Mouse (Mus musculus) testis, adult 2 months (tissue): ENCODE results near the gene Drap1. TPM values are rescaled to one million over a fixed set of nuclear protein-coding genes. Genes with fewer than 3 reads are reported as not detected.
A peak's percentile ranks its signal among the peaks of the same experiment; 100 is the strongest.
"Not testable (repeated sequence)": the region's sequence is repeated elsewhere in the genome, so short reads cannot be mapped to it uniquely, and the experiment has no call there.

Source experiments
- H3K27ac ChIP-seq: fragments of 200-500 bp; 2 replicates; pipeline ENCODE4 v1.5.1; 2012; ENCODE audit warnings: low read depth, low read length; ENCODE audit not compliant: control insufficient read depth, insufficient read depth
- H3K27me3 ChIP-seq: fragments of 200-500 bp; 2 replicates; pipeline ENCODE4 v1.6.1; 2012; ENCODE audit warnings: mild to moderate bottlenecking, low read length, moderate library complexity; ENCODE audit not compliant: control insufficient read depth, insufficient read depth
- H3K36me3 ChIP-seq: fragments of 200-500 bp; 2 replicates; pipeline ENCODE4 v1.6.1; 2012; ENCODE audit warnings: mild to moderate bottlenecking, low read length; ENCODE audit not compliant: control insufficient read depth, insufficient read depth
- H3K4me1 ChIP-seq: fragments of 200-500 bp; 2 replicates; pipeline ENCODE4 v1.6.1; 2012; ENCODE audit warnings: low read length; ENCODE audit not compliant: control insufficient read depth, insufficient read depth
- H3K4me3 ChIP-seq: fragments of 200-500 bp; 2 replicates; pipeline ENCODE4 v1.5.1; 2012; ENCODE audit warnings: low read depth, mild to moderate bottlenecking, low read length, moderate library complexity, mixed read lengths; ENCODE audit not compliant: control insufficient read depth
- CTCF ChIP-seq: fragments of 200-500 bp; IDR thresholded peaks from 2 replicates; pipeline ENCODE4 v1.5.1; 2012; ENCODE audit warnings: low read depth, mild to moderate bottlenecking, inconsistent platforms, low read length, moderate library complexity; ENCODE audit not compliant: control insufficient read depth, insufficient read depth, insufficient replicate concordance
- POLR2A ChIP-seq: fragments of 200-500 bp; IDR thresholded peaks from 2 replicates; pipeline ENCODE4 v1.6.1; 2012; ENCODE audit warnings: low read depth, mild to moderate bottlenecking, inconsistent platforms, low read length, moderate library complexity; ENCODE audit not compliant: control insufficient read depth
- polyA plus RNA-seq: library from polyadenylated mRNA; depleted of rRNA; stranded (reverse); fragments of >200 nt; gene quantifications from 2 replicates; pipeline ENCODE4 v1.2.3, GENCODE M21; 2012

Drap1 gene
- polyA plus RNA-seq, 1 experiment: 290 TPM

DNA sequence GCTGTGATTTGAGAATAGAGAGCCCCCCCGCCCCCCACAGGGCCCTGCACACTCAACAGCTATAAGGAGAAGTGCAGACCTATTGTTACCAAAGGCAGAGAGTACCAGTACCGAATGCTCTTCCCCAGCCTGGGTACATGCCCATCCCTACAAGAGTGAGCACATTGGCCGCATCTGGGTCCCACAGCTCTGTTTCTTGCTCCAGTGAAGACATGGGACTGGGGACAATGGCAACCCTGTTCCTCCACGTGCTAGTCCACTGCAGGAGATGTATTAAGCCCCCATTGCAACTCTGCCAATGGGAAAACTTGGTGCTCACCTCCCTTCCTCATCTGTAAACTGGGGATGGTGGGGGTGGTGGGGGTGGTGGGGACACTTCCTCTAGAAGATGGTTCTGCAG is 10.9 kb downstream of the Drap1 start:
- Histone ChIP-seq H3K27ac (no peak overlapping the region), H3K4me1 (peaks cover 9% of the 10 kb centered on the region), H3K36me3 (no peaks in the 10 kb centered on the region), H3K4me3 (no peak overlapping the region), H3K27me3 (no peaks in the 10 kb centered on the region)
- TF ChIP-seq POLR2A (no peak), CTCF (no peak)

- Histone ChIP-seq H3K4me1 (peaks cover 9% of the 10 kb centered on the region), H3K36me3 (no peaks in the 10 kb centered on the region), H3K27me3 (no peaks in the 10 kb centered on the region), H3K4me3 (no peak overlapping the region), H3K27ac (no peak overlapping the region)
- TF ChIP-seq CTCF (no peak), POLR2A (no peak)
Measured at GRCm38 (mm10) chr19:5411961-5412360, 12.8 kb downstream of the Drap1 start.

- TF ChIP-seq POLR2A: no peak
- no peak for TF ChIP-seq CTCF
- Histone ChIP-seq H3K4me3 (no peak overlapping the region), H3K27me3 (no peaks in the 10 kb centered on the region), H3K36me3 (no peaks in the 10 kb centered on the region), H3K4me1 (peaks cover 11% of the 10 kb centered on the region), H3K27ac (no peak overlapping the region)
Measured at GRCm38 (mm10) chr19:5410641-5411040, 14.1 kb downstream of the Drap1 start.

GRCm38 (mm10) chr19:5409068-5409467 is 15.7 kb downstream of the Drap1 start:
- Histone ChIP-seq H3K36me3 (no peaks in the 10 kb centered on the region), H3K4me1 (peaks cover 7% of the 10 kb centered on the region), H3K27me3 (no peaks in the 10 kb centered on the region), H3K4me3 (no peak overlapping the region), H3K27ac (peak overlapping the region; percentile 23; the same call in 1 of the 2 replicates)
- TF ChIP-seq POLR2A (no peak), CTCF (no peak)

GRCm38 (mm10) chr19:5408057-5409001 is 16.4 kb downstream of the Drap1 start:
- Histone ChIP-seq H3K27me3 (no peaks in the 10 kb centered on the region), H3K36me3 (no peaks in the 10 kb centered on the region), H3K4me1 (peaks cover 7% of the 10 kb centered on the region), H3K4me3 (no peak overlapping the region), H3K27ac (peak overlapping the region; percentile 23; the same call in 1 of the 2 replicates)
- no peak for TF ChIP-seq CTCF
- TF ChIP-seq POLR2A: no peak

DNA sequence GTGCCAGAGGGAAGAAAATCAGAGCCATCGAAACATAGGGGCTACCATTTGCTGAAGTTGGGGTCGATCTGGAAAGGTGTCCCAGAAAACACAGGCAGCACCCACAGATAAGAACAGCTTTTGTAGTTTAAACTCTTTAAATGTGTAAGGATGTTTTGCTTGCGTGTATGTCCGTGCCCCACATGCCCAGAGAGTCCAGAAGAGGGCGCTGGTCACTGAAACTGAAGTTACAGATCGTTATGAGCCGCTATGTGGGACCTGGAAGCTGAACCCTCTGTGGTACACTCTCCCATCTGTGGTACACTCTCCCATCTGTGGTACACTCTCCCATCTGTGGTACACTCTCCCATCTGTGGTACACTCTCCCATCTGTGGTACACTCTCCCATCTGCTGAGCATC is 17.6 kb downstream of the Drap1 start:
- Histone ChIP-seq H3K4me1 (peaks cover 12% of the 10 kb centered on the region), H3K36me3 (no peaks in the 10 kb centered on the region)
- TF ChIP-seq CTCF (peak; percentile 64; the same call in 1 of the 2 replicates), POLR2A (no peak)

DNA sequence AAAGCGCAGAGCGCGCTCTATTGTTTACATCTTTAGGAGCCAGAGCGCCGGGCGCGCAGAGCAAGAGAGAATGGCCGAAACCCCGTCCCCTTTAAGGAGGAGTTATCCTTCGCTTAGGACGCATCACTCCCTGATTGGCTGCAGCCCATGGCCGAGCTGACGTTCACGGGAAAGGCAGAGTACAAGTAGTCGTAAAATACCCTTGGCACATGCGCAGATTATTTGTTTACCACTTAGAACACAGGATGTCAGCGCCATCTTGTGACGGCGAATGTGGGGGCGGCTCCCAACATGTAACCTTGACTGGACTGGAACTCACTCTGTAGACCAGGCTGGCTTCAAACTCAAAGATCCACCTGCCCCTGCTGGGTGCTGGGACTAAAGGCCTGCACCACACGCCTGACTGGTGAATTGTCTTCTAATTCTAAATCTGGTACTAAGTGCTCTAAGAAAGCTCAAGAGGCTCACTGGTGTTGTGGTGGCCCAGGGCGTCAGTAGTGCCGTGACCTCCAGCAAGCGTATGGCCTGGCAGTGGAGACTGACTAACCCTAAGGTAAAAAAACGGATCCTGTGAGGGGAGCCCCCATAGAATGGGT is 18.1 kb downstream of the Drap1 start:
- peaks cover 13% of the 10 kb centered on the region for H3K4me1 ChIP-seq
- H3K4me3 ChIP-seq: peak overlapping the region; percentile 70
- not testable (repeated sequence) for H3K36me3 ChIP-seq, H3K27me3 ChIP-seq
- peak overlapping the region; percentile 93 for H3K27ac ChIP-seq

More for the DNA sequence above, 17.6 kb downstream of the Drap1 start:
- Histone ChIP-seq H3K27me3 (no peaks in the 10 kb centered on the region), H3K4me3 (peak overlapping the region; percentile 70), H3K27ac (peak overlapping the region; percentile 93)
